25 mouse cellular contexts compared by ENCODE assay signal in genomic region chr6:94199696-94200095, GRCm38 (mm10).
DNase-seq lines count a peak whose midpoint lies in the region; ATAC-seq and TF ChIP-seq lines count a peak whose summit lies in the region.
"Had no signal": no experiment of that assay in that cellular context is flagged by ENCODE, and none has a peak within 500 bp of the region (broad histone marks: within the 10 kb centered on the region; RNA-seq: fewer than 3 reads in every experiment).

No protein-coding gene starts in this region.

- H3K36me3 ChIP-seq in heart, embryonic 12.5 days, result no peaks in the 10 kb centered on the region
- no peaks in the 10 kb centered on the region for H3K36me3 ChIP-seq in liver, adult 2 months (ENCODE audit: control insufficient read depth, insufficient read depth, low read length)
- no peaks in the 10 kb centered on the region for H3K36me3 ChIP-seq in lung, embryonic 16.5 days (ENCODE audit: control insufficient read depth, insufficient read depth, low read length)
- H3K36me3 ChIP-seq: embryonic facial prominence, embryonic 15.5 days; forebrain, embryonic 10.5 days; hindbrain, embryonic 12.5 days had no signal

- H3K4me3 ChIP-seq in heart, embryonic 12.5 days, result no peak overlapping the region
- no peak overlapping the region for H3K4me3 ChIP-seq in liver, adult 2 months (ENCODE audit: insufficient read depth, low read depth, low read length)
- H3K4me3 ChIP-seq in lung, embryonic 16.5 days (ENCODE audit: low read length), result no peak overlapping the region
- H3K4me3 ChIP-seq in layer of hippocampus, adult 2 months, result no peak overlapping the region
- H3K4me3 ChIP-seq: embryonic facial prominence, embryonic 15.5 days; erythroblast, embryonic 14.5 days; forebrain, embryonic 10.5 days; gastrocnemius, adult 2 months; hindbrain, embryonic 12.5 days had no signal

- H3K4me1 ChIP-seq in heart, embryonic 12.5 days (replicated peaks), result peaks cover 60% of the 10 kb centered on the region
- H3K4me1 ChIP-seq in liver, adult 2 months (ENCODE audit: control insufficient read depth, insufficient read depth, low read length), result peaks cover 7% of the 10 kb centered on the region
- peaks cover 44% of the 10 kb centered on the region for H3K4me1 ChIP-seq in lung, embryonic 16.5 days (replicated peaks; ENCODE audit: control insufficient read depth, insufficient read depth, low read length)
- H3K4me1 ChIP-seq: hindbrain, embryonic 12.5 days had no signal

- H3K9me3 ChIP-seq in heart, embryonic 12.5 days (replicated peaks), result 0 out of 2 replicates have a peak, but pooled peaks cover 3% of the 10 kb centered on the region
- H3K9me3 ChIP-seq in lung, embryonic 16.5 days (ENCODE audit: control insufficient read depth, low read length), result no peaks in the 10 kb centered on the region
- H3K9me3 ChIP-seq: embryonic facial prominence, embryonic 15.5 days; forebrain, embryonic 10.5 days; hindbrain, embryonic 12.5 days had no signal

- DNase-seq in heart, adult 11 months, result no peak
- DNase-seq in liver, adult 2 months (ENCODE audit: extremely low read depth, low read depth, low spot score), result no peak
- no peak for DNase-seq in liver
- no peak for DNase-seq in lung, postnatal 14 days
- DNase-seq in layer of hippocampus, adult 2 months (ENCODE audit: low spot score in 2 of 2), result no peak
- DNase-seq: adrenal gland, postnatal 14 days; cerebellum, adult 11-12 months; cerebellum, adult 9-10 months; cerebellum, postnatal 25 days; gastrocnemius, adult 2 months; gastrocnemius, postnatal 25 days; heart, postnatal 4 days had no signal

- H3K4me2 ChIP-seq in heart, embryonic 12.5 days, result no peak overlapping the region
- no peak overlapping the region for H3K4me2 ChIP-seq in lung, embryonic 16.5 days (ENCODE audit: low read depth, low read length)
- H3K4me2 ChIP-seq: embryonic facial prominence, embryonic 15.5 days; heart, embryonic 11.5 days; hindbrain, embryonic 12.5 days had no signal

- no peak for TF ChIP-seq CTCF in liver, adult 2 months (IDR thresholded peaks at IDR 0.05; ENCODE audit: low read depth, low read length)
- TF ChIP-seq CTCF in layer of hippocampus, adult 2 months (conservative IDR thresholded peaks at IDR 0.05), result no peak

- peaks cover 38% of the 10 kb centered on the region for H3K79me2 ChIP-seq in liver, adult 2 months (ENCODE audit: control insufficient read depth, insufficient read depth, low read length)

- H3K9ac ChIP-seq in heart, embryonic 12.5 days, result no peak overlapping the region
- no peak overlapping the region for H3K9ac ChIP-seq in liver, adult 2 months (ENCODE audit: low read depth, low read length)
- H3K9ac ChIP-seq in lung, embryonic 16.5 days (ENCODE audit: low read length), result no peak overlapping the region
- H3K9ac ChIP-seq: embryonic facial prominence, embryonic 15.5 days; hindbrain, embryonic 12.5 days had no signal

- no peak for TF ChIP-seq POLR2A in liver, adult 2 months (IDR thresholded peaks at IDR 0.05; ENCODE audit: extremely low read depth, insufficient read depth, low read length)

- WGBS in heart, embryonic 12.5 days, result 65% methylated on average over 2 of the region's 2 CpGs
- WGBS in liver, adult 2 months, result 86% methylated on average over 2 of the region's 2 CpGs
- WGBS in lung, embryonic 16.5 days, result 67% methylated on average over 2 of the region's 2 CpGs

- H3K27ac ChIP-seq in heart, embryonic 12.5 days (ENCODE audit: poor library complexity, severe bottlenecking), result no peak overlapping the region; the same call in 1 of the 2 replicates
- peak overlapping the region; percentile 26 for H3K27ac ChIP-seq in liver, adult 2 months (replicated peaks; ENCODE audit: insufficient read depth, low read depth, low read length)
- H3K27ac ChIP-seq in lung, embryonic 16.5 days (ENCODE audit: low read length), result 0 out of 2 replicates have a peak overlapping the region, but pooled peaks have one; percentile 55
- H3K27ac ChIP-seq in layer of hippocampus, adult 2 months, result no peak overlapping the region
- H3K27ac ChIP-seq: embryonic facial prominence, embryonic 15.5 days; forebrain, embryonic 10.5 days; gastrocnemius, adult 2 months; hindbrain, embryonic 12.5 days had no signal

- H3K27me3 ChIP-seq in heart, embryonic 12.5 days (replicated peaks), result no peaks in the 10 kb centered on the region
- H3K27me3 ChIP-seq in liver, adult 2 months (ENCODE audit: control insufficient read depth, insufficient read depth, low read length), result no peaks in the 10 kb centered on the region
- H3K27me3 ChIP-seq in lung, embryonic 16.5 days (ENCODE audit: control insufficient read depth, insufficient read depth, low read depth, low read length), result no peaks in the 10 kb centered on the region
- H3K27me3 ChIP-seq: CH12.LX; embryonic facial prominence, embryonic 15.5 days; hindbrain, embryonic 12.5 days; Patski had no signal

- ATAC-seq in heart, embryonic 12.5 days (ENCODE audit: insufficient number of reproducible peaks, low FRiP score), result peak; percentile 61; the same call in 1 of the 2 replicates
- no peak for ATAC-seq in lung, embryonic 16.5 days (ENCODE audit: low read depth)
- ATAC-seq: activated CD4-positive, CD25-positive, alpha-beta regulatory T cell, adult 4 months; forebrain, embryonic 14.5 days; hindbrain, embryonic 16.5 days; inflammation-experienced regulatory T-cells, adult 6 months; Patski had no signal

Comparison
In these comparisons a context has a peak if more than half of its experiments do, and no peak if none do; other contexts are left out.
1. H3K27ac ChIP-seq: peak in liver, adult 2 months (single experiment) and lung, embryonic 16.5 days (single experiment); none in heart, embryonic 12.5 days (single experiment) and layer of hippocampus, adult 2 months (single experiment).